Mouse (Mus musculus) kidney, adult 2 months (tissue): ENCODE data around the gene A130010J15Rik. TPM values are rescaled to one million over a fixed set of nuclear protein-coding genes. Genes with fewer than 3 reads are reported as not detected.

ENCODE experiments used
- DNase-seq: peaks from one replicate; pipeline ENCODE4 v3.0.0; 2021
- H3K27ac ChIP-seq: fragments of 200-500 bp; 2 replicates; pipeline ENCODE4 v1.5.1; 2012; ENCODE audit warnings: low read depth, low read length, control low read depth, inconsistent platforms; ENCODE audit not compliant: insufficient read depth
- H3K27me3 ChIP-seq: fragments of 200-500 bp; replicated peaks from 2 replicates; pipeline ENCODE4 v1.6.1; 2012; ENCODE audit warnings: mild to moderate bottlenecking, moderate library complexity, low read length, inconsistent platforms; ENCODE audit not compliant: control insufficient read depth, insufficient read depth
- H3K36me3 ChIP-seq: fragments of 200-500 bp; 2 replicates; pipeline ENCODE4 v1.6.1; 2012; ENCODE audit warnings: mild to moderate bottlenecking, moderate library complexity, low read length, inconsistent platforms; ENCODE audit not compliant: control insufficient read depth, insufficient read depth
- H3K4me1 ChIP-seq: fragments of 200-500 bp; 2 replicates; pipeline ENCODE4 v1.6.1; 2011; ENCODE audit warnings: low read length; ENCODE audit not compliant: control insufficient read depth, insufficient read depth
- H3K4me3 ChIP-seq: fragments of 200-500 bp; 2 replicates; pipeline ENCODE4 v1.5.1; 2011; ENCODE audit warnings: mild to moderate bottlenecking, low read depth, low read length, control low read depth; ENCODE audit not compliant: insufficient read depth
- CTCF ChIP-seq: fragments of 200-500 bp; conservative IDR thresholded peaks from 2 replicates; pipeline ENCODE4 v1.5.1; 2011; ENCODE audit warnings: low read depth, mild to moderate bottlenecking, control low read depth, low read length, moderate library complexity, mixed read lengths; ENCODE audit not compliant: insufficient read depth, insufficient read length
- POLR2A ChIP-seq: fragments of 200-500 bp; IDR thresholded peaks from one replicate; pipeline ENCODE4 v1.6.1; 2011; ENCODE audit warnings: low read depth, low read length, control low read depth
- WGBS: fragments of 180-500 bp; shearing (Covaris S2); methylation state at CpG from one replicate; pipeline ENCODE4 v1.1.7; 2018; 5-methylcytosine and 5-hydroxymethylcytosine counted together
- polyA plus RNA-seq: library from polyadenylated mRNA; depleted of rRNA; stranded (reverse); fragments of >200 nt; gene quantifications from 2 replicates; pipeline ENCODE4 v1.2.3, GENCODE M21; 2012

The A130010J15Rik gene
- polyA plus RNA-seq, 1 experiment: 2.8 TPM

DNA sequence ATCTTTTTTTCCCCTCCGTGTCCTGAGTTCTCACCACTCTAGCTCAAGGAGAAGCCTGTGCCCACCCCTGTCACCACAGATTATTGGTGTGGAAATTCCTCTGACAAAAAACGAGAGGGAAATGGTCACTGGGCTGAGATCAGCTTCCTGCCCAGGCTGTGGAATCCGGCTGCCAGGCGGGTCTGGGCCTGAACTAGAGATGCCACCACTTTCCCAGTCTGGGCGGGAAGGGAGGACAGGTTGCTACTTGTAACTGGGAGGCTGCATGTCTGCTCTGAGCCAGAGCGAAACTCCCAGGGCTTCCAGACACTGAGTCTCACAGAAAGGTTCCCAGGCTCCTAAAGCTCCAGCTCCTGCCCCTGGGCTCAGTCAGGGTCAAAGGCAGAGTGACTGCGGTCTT, 26.7 kb upstream of the A130010J15Rik start:
- 77% methylated on average over 7 of the region's 7 CpGs for WGBS
- Histone ChIP-seq H3K36me3 (no peaks in the 10 kb centered on the region), H3K4me3 (no peak overlapping the region), H3K27me3 (no peaks in the 10 kb centered on the region), H3K27ac (no peak overlapping the region), H3K4me1 (no peaks in the 10 kb centered on the region)
- DNase-seq: no peak
- TF ChIP-seq POLR2A: no peak
- no peak for TF ChIP-seq CTCF

GRCm38 (mm10) chr1:193142517-193143062, 25.3 kb upstream of the A130010J15Rik start:
- WGBS: 88% methylated on average over 8 of the region's 8 CpGs
- H3K27ac ChIP-seq: no peak overlapping the region
- H3K27me3 ChIP-seq: no peaks in the 10 kb centered on the region
- TF ChIP-seq POLR2A: no peak
- no peak for TF ChIP-seq CTCF
- DNase-seq: no peak
- no peak overlapping the region for H3K4me3 ChIP-seq
- H3K4me1 ChIP-seq: no peaks in the 10 kb centered on the region
- H3K36me3 ChIP-seq: no peaks in the 10 kb centered on the region

GRCm38 (mm10) chr1:193144516-193144915, 23.3 kb upstream of the A130010J15Rik start:
- no peak overlapping the region for H3K27ac ChIP-seq
- no peak for DNase-seq
- TF ChIP-seq POLR2A: no peak
- no peak for TF ChIP-seq CTCF
- H3K27me3 ChIP-seq: no peaks in the 10 kb centered on the region
- 90% methylated on average over 6 of the region's 6 CpGs for WGBS
- H3K4me3 ChIP-seq: no peak overlapping the region
- no peaks in the 10 kb centered on the region for H3K36me3 ChIP-seq
- no peaks in the 10 kb centered on the region for H3K4me1 ChIP-seq

DNA sequence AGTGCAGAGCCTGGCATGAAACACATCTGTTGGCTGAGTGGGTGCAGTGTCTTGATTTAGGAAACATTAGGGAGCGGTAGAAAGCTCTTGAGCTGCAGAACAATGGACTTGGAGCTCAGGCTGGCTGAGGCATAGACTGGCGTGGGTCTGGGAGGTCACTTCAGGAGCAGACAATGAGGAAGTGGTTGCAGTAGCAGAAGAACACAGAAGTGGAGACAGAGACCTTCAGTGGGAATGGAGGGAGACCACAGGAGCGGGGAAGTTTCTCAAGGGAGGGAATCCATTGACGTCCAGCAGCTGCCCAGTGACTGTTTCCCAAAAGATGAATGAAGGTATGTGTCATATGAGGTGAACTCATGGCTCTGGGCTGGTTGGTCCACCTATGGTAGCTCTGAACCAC, 22.7 kb upstream of the A130010J15Rik start:
- H3K4me3 ChIP-seq: no peak overlapping the region
- H3K36me3 ChIP-seq: no peaks in the 10 kb centered on the region
- TF ChIP-seq POLR2A: no peak
- TF ChIP-seq CTCF: no peak
- 74% methylated on average over 4 of the region's 4 CpGs for WGBS
- no peaks in the 10 kb centered on the region for H3K27me3 ChIP-seq
- H3K4me1 ChIP-seq: no peaks in the 10 kb centered on the region
- no peak for DNase-seq
- H3K27ac ChIP-seq: no peak overlapping the region

- H3K4me3 ChIP-seq: no peak overlapping the region
- H3K36me3 ChIP-seq: no peaks in the 10 kb centered on the region
- TF ChIP-seq CTCF: no peak
- no peak for TF ChIP-seq POLR2A
- no peaks in the 10 kb centered on the region for H3K4me1 ChIP-seq
- H3K27ac ChIP-seq: no peak overlapping the region
- DNase-seq: no peak
- WGBS: 84% methylated on average over 1 of the region's 1 CpGs
- no peaks in the 10 kb centered on the region for H3K27me3 ChIP-seq
Observed at GRCm38 (mm10) chr1:193146416-193146815, 21.4 kb upstream of the A130010J15Rik start.

DNA sequence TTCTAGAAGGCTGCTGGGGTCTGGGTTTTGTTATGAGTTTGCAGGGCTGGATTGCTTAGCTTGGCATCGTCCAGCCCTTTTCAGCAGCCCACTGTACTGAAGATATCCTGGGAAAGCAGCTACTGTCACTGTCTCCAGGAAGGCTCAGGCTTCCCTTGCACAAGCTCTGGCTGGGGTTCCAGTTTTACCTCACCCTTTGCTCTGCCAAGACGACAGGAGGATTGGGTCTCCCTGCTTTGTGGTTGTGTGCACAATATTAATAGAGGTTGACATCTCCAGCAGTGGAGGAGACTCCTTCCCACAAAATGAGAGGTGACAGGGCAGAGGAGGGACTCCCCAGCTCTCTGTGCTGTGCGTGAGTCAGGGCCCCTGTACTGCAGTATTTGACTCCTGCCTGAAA, 18.6 kb upstream of the A130010J15Rik start:
- WGBS: 75% methylated on average over 3 of the region's 3 CpGs
- no peak for TF ChIP-seq POLR2A
- TF ChIP-seq CTCF: no peak
- H3K4me1 ChIP-seq: peaks cover 2% of the 10 kb centered on the region

DNA sequence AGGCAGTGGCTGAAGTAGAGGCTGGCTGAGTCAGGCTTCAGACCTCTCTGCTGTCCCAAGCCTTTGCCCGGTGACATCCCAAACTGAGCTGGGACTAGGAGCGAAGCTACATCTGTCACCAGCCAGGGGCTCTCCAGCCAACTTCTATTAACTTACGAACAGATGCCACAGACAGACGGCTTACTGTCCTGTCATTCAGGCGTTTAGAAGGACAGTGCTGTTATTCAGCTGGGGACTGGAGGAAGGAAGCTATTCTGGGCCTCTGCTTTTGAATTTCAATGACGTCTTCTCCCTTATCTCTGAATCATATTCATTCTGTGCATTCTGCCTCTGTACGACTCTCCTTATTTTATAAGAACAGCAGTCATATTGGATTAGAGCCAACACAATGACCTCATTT, 16.7 kb upstream of the A130010J15Rik start:
- Histone ChIP-seq H3K4me1 (peaks cover 12% of the 10 kb centered on the region), H3K27me3 (no peaks in the 10 kb centered on the region), H3K36me3 (no peaks in the 10 kb centered on the region), H3K4me3 (no peak overlapping the region), H3K27ac (no peak overlapping the region)
- 68% methylated on average over 7 of the region's 7 CpGs for WGBS
- DNase-seq: no peak
- TF ChIP-seq CTCF (no peak), POLR2A (no peak)

More for the DNA sequence above, 18.6 kb upstream of the A130010J15Rik start:
- Histone ChIP-seq H3K27me3 (no peaks in the 10 kb centered on the region), H3K36me3 (no peaks in the 10 kb centered on the region), H3K27ac (no peak overlapping the region), H3K4me3 (no peak overlapping the region)
- no peak for DNase-seq
